Mouse (Mus musculus) forebrain, embryonic 11.5 days (tissue): ENCODE measurements at regions not wholly inside any gene's neighbourhood (a gene's known extent, or its start where the extent isn't known, plus 50 kb on each side); places are given as distances from the start of the nearest gene placed in this dataset.
A peak's percentile ranks its signal among the peaks of the same experiment; 100 is the strongest.
"Not testable (repeated sequence)": the region's sequence is repeated elsewhere in the genome, so short reads cannot be mapped to it uniquely, and the experiment has no call there.

Experiments
- ATAC-seq: fragments of 200-750 bp; cut with Nextera tagmentation; replicated peaks from 2 replicates; pipeline ENCODE4 v1.8.0; 2017; ENCODE audit warnings: moderate TSS enrichment; ENCODE audit not compliant: low FRiP score
- DNase-seq: peaks from one replicate; pipeline ENCODE4 v3.0.0-alpha.2; 2017; ENCODE audit warnings: low spot score
- H3K27ac ChIP-seq: fragments of 300-500 bp; sonication (generic); 2 replicates; pipeline ENCODE4 v1.5.1; 2014; ENCODE audit warnings: low read depth, low read length
- H3K27me3 ChIP-seq: fragments of 300-500 bp; sonication (generic); 2 replicates; pipeline ENCODE4 v1.6.1; 2014; ENCODE audit warnings: mild to moderate bottlenecking, low read length, mixed read lengths; ENCODE audit not compliant: control insufficient read depth, insufficient read depth
- H3K36me3 ChIP-seq: fragments of 300-500 bp; sonication (generic); 2 replicates; pipeline ENCODE4 v1.6.1; 2014; ENCODE audit warnings: mild to moderate bottlenecking, low read length, moderate library complexity, mixed read lengths; ENCODE audit not compliant: control insufficient read depth, insufficient read depth
- H3K4me1 ChIP-seq: fragments of 300-500 bp; sonication (generic); replicated peaks from 2 replicates; pipeline ENCODE4 v1.6.1; 2014; ENCODE audit warnings: low read length, mixed read lengths; ENCODE audit not compliant: control insufficient read depth, insufficient read depth
- H3K4me2 ChIP-seq: fragments of 300-500 bp; sonication (generic); 2 replicates; pipeline ENCODE4 v1.6.1; 2014; ENCODE audit warnings: low read depth, mild to moderate bottlenecking, low read length, moderate library complexity, mixed read lengths; ENCODE audit not compliant: severe bottlenecking
- H3K4me3 ChIP-seq: fragments of 300-500 bp; sonication (generic); 2 replicates; pipeline ENCODE4 v1.5.1; 2014; ENCODE audit warnings: low read depth, low read length
- H3K9ac ChIP-seq: fragments of 300-500 bp; sonication (generic); 2 replicates; pipeline ENCODE4 v1.6.1; 2014; ENCODE audit warnings: low read length
- H3K9me3 ChIP-seq: fragments of 300-500 bp; sonication (generic); 2 replicates; pipeline ENCODE4 v1.6.1; 2016; ENCODE audit warnings: low read length, mixed read lengths; ENCODE audit not compliant: control insufficient read depth
- WGBS: fragments of 180-500 bp; shearing (Covaris S2); extraction: QIAGEN DNeasy Blood & Tissue Kit; methylation state at CpG from one replicate; pipeline ENCODE4 v1.1.7; 2014; 5-methylcytosine and 5-hydroxymethylcytosine counted together

GRCm38 (mm10) chr10:50370611-50371010 lies 221.9 kb upstream of the Ascc3 start:
- Histone ChIP-seq H3K36me3 (no peaks in the 10 kb centered on the region), H3K4me2 (no peak overlapping the region), H3K9me3 (no peaks in the 10 kb centered on the region), H3K4me1 (no peaks in the 10 kb centered on the region), H3K27ac (no peak overlapping the region), H3K9ac (no peak overlapping the region), H3K4me3 (no peak overlapping the region), H3K27me3 (no peaks in the 10 kb centered on the region)
- ATAC-seq (peak; percentile 63; the same call in 1 of the 2 replicates), DNase-seq (no peak)
- WGBS = 51% methylated on average over 1 of the region's 1 CpGs

DNA sequence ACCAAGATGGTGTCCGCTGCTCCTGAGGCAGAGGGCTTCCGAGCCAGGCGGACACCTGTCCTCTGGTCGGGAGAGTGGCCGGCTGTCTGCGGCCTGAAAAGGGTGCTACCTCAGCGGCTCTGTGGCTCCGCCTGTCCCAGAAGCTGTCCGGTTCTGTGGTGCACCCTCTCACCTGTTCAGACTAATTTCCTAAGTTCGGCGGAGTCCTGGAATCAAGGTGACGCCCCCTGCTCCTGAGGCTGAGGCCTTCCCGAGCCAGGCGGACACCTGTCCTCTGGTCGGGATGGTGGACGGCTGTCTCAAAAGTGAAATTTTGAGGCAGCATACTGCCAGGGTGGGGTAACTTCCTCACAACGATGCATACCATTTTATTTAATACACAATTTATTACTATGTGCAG lies 199.9 kb upstream of the Ascc3 start:
- WGBS = 95% methylated on average over 16 of the region's 17 CpGs

More for the DNA sequence above, 199.9 kb upstream of the Ascc3 start:
- H3K27ac ChIP-seq, H3K4me2 ChIP-seq, H3K36me3 ChIP-seq, H3K9me3 ChIP-seq, ATAC-seq, H3K27me3 ChIP-seq, DNase-seq, H3K9ac ChIP-seq, H3K4me3 ChIP-seq, H3K4me1 ChIP-seq: not testable (repeated sequence)
